ENCODE assay signal across 16 mouse cellular contexts in the genomic region with DNA sequence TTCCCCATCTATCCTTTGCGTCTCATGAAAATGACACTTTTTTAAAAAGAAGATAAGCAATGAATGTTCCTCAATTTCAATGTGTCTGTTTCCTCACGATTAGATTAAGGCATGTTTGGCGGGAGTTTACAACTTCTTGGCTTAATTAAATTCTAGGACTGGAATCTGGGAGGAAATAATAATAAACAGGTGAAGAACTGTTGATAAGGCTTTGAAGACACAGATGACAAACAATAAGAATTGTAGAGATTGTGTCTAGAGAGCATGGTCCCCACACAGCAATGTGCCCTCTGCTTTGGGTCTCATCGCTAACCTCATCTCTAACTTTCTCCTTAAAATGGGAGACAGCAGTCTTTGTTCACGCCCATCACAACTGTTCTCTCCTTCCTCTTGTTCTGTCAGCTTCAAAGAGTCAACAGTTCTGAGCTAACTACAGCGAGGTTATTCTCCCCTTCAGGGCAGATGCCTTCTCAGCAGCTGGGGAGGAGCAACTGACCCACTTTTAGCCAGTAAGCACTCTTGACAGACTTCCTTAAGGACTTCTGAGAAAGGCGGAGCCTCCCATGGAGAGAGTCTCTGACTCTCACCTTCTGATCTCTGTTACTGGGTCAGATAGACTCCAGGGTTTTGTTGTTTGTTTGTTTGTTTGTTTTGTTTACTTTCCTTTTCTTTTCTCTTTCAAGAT. TPM values are rescaled to one million over a fixed set of nuclear protein-coding genes. Genes with fewer than 3 reads are reported as not detected.
DNase-seq lines count a peak whose midpoint lies in the region; ATAC-seq lines count a peak whose summit lies in the region.
"Had no signal": no experiment of that assay in that cellular context is flagged by ENCODE, and none has a peak within 500 bp of the region (broad histone marks: within the 10 kb centered on the region; RNA-seq: fewer than 3 reads in every experiment).

No protein-coding gene starts in this region.

- no peak overlapping the region for H3K27ac ChIP-seq in lung, embryonic 16.5 days (ENCODE audit: low read length)
- peak overlapping the region; percentile 49 for H3K27ac ChIP-seq in liver, embryonic 16.5 days (ENCODE audit: low read length)
- H3K27ac ChIP-seq in kidney, embryonic 15.5 days = no peak overlapping the region
- H3K27ac ChIP-seq: embryonic facial prominence, embryonic 15.5 days; forebrain, embryonic 15.5 days had no signal

- DNase-seq in lung, postnatal 25 days (ENCODE audit: low spot score) = no peak
- peak; percentile 70 for DNase-seq in thymus, postnatal 14 days
- DNase-seq in gastrocnemius, postnatal 25 days = no peak
- DNase-seq in spleen, postnatal 10 days (ENCODE audit: low spot score in 2 of 2) = no peak
- DNase-seq: adrenal gland, postnatal 25 days; cerebellum, adult 11-12 months; gastrocnemius, postnatal 36 days; kidney, postnatal 25 days; right cerebral cortex, postnatal 14 days had no signal

- H3K4me1 ChIP-seq in lung, embryonic 16.5 days (replicated peaks; ENCODE audit: control insufficient read depth, insufficient read depth, low read length) = no peaks in the 10 kb centered on the region; the same call in 1 of the 2 replicates
- H3K4me1 ChIP-seq in liver, embryonic 16.5 days (ENCODE audit: control insufficient read depth, low read depth, low read length) = peaks cover 9% of the 10 kb centered on the region
- H3K4me1 ChIP-seq in kidney, embryonic 15.5 days = 0 out of 2 replicates have a peak, but pooled peaks cover 3% of the 10 kb centered on the region
- H3K4me1 ChIP-seq: embryonic facial prominence, embryonic 15.5 days; forebrain, embryonic 15.5 days had no signal

- no peak overlapping the region for H3K4me2 ChIP-seq in lung, embryonic 16.5 days (ENCODE audit: low read depth, low read length)
- peak overlapping the region; percentile 15; the same call in 1 of the 2 replicates for H3K4me2 ChIP-seq in liver, embryonic 16.5 days (ENCODE audit: low read depth, low read length)
- no peak overlapping the region for H3K4me2 ChIP-seq in kidney, embryonic 15.5 days
- H3K4me2 ChIP-seq: embryonic facial prominence, embryonic 15.5 days; forebrain, embryonic 15.5 days had no signal

- H3K9me3 ChIP-seq in lung, embryonic 16.5 days (ENCODE audit: control insufficient read depth, low read length) = no peaks in the 10 kb centered on the region
- H3K9me3 ChIP-seq in liver, embryonic 16.5 days (replicated peaks; ENCODE audit: control insufficient read depth, low read length) = no peaks in the 10 kb centered on the region
- no peaks in the 10 kb centered on the region for H3K9me3 ChIP-seq in kidney, embryonic 15.5 days (replicated peaks)
- H3K9me3 ChIP-seq: embryonic facial prominence, embryonic 15.5 days; forebrain, embryonic 15.5 days had no signal

- no peak overlapping the region for H3K9ac ChIP-seq in lung, embryonic 16.5 days (ENCODE audit: low read length)
- H3K9ac ChIP-seq in liver, embryonic 16.5 days (ENCODE audit: low read depth, low read length) = no peak overlapping the region; the same call in 1 of the 2 replicates
- no peak overlapping the region for H3K9ac ChIP-seq in kidney, embryonic 15.5 days
- H3K9ac ChIP-seq: embryonic facial prominence, embryonic 15.5 days; forebrain, embryonic 15.5 days had no signal

- no peaks in the 10 kb centered on the region for H3K27me3 ChIP-seq in lung, embryonic 16.5 days (ENCODE audit: control insufficient read depth, insufficient read depth, low read depth, low read length)
- H3K27me3 ChIP-seq in liver, embryonic 16.5 days (ENCODE audit: control insufficient read depth, insufficient read depth, low read depth, low read length) = no peaks in the 10 kb centered on the region
- H3K27me3 ChIP-seq in kidney, embryonic 15.5 days = 0 out of 2 replicates have a peak, but pooled peaks cover 4% of the 10 kb centered on the region
- H3K27me3 ChIP-seq: embryonic facial prominence, embryonic 15.5 days; forebrain, embryonic 15.5 days had no signal

- H3K4me3 ChIP-seq in lung, embryonic 16.5 days (ENCODE audit: low read length) = no peak overlapping the region
- H3K4me3 ChIP-seq in liver, embryonic 16.5 days (ENCODE audit: low read depth, low read length) = no peak overlapping the region
- H3K4me3 ChIP-seq in kidney, embryonic 15.5 days (replicated peaks) = no peak overlapping the region
- H3K4me3 ChIP-seq: embryonic facial prominence, embryonic 15.5 days; forebrain, embryonic 15.5 days had no signal

- 0 out of 2 replicates have a peak, but pooled peaks have one; percentile 20 for ATAC-seq in lung, embryonic 16.5 days (ENCODE audit: low read depth)
- ATAC-seq in common myeloid progenitor, adult 5-6 weeks (replicated peaks; ENCODE audit: low read depth, poor library complexity, severe bottlenecking) = peak; percentile 72
- peak; percentile 66 for ATAC-seq in liver, embryonic 16.5 days (ENCODE audit: low read depth)
- no peak for ATAC-seq in kidney, embryonic 15.5 days (replicated peaks; ENCODE audit: low FRiP score)
- ATAC-seq: forebrain, embryonic 15.5 days; intestine, embryonic 16.5 days had no signal

- H3K36me3 ChIP-seq in lung, embryonic 16.5 days (ENCODE audit: control insufficient read depth, insufficient read depth, low read length) = no peaks in the 10 kb centered on the region
- no peaks in the 10 kb centered on the region for H3K36me3 ChIP-seq in liver, embryonic 16.5 days (ENCODE audit: control insufficient read depth, insufficient read depth)
- no peaks in the 10 kb centered on the region for H3K36me3 ChIP-seq in kidney, embryonic 15.5 days
- H3K36me3 ChIP-seq: embryonic facial prominence, embryonic 15.5 days; forebrain, embryonic 15.5 days had no signal

- whole genome bisulfite sequencing in lung, embryonic 16.5 days = 53% methylated on average over 7 of the region's 7 CpGs
- 17% methylated on average over 7 of the region's 7 CpGs for WGBS in liver, embryonic 16.5 days (ENCODE audit: insufficient replicate concordance)
- 72% methylated on average over 7 of the region's 7 CpGs for WGBS in kidney, embryonic 15.5 days

RNA-seq across cellular contexts. Expression of gene Dock8, which starts 9.1 kb away (rescaled TPM):
- 3.9 and 5.0 TPM in 2 replicates for polyA plus RNA-seq in lung, embryonic 16.5 days (2015; fragmentation: Nextera tagmentation; extraction: Ambion mirVana)
- 62.0 and 73.1 TPM in 2 replicates for total RNA-seq in common myeloid progenitor, adult 5-6 weeks (2017)
- 6.2 and 8.4 TPM in 2 replicates for polyA plus RNA-seq in liver, embryonic 16.5 days (2015; fragmentation: Nextera tagmentation; extraction: Ambion mirVana)
- 1 to 10 TPM; 2.5 to 2.6 TPM for total RNA-seq in gastrocnemius, postnatal 25 days (2021)
- polyA plus RNA-seq in kidney, embryonic 15.5 days (2015; fragmentation: Nextera tagmentation; extraction: Ambion mirVana) = 3.7 and 4.2 TPM in 2 replicates

RNA-seq across cellular contexts. Expression of gene Cbwd1, which starts 28.9 kb away (rescaled TPM):
- polyA plus RNA-seq in lung, embryonic 16.5 days (2015; fragmentation: Nextera tagmentation; extraction: Ambion mirVana) = 19.7 and 21.4 TPM in 2 replicates
- 28.7 and 37.4 TPM in 2 replicates for total RNA-seq in common myeloid progenitor, adult 5-6 weeks (2017)
- 6.8 and 8.3 TPM in 2 replicates for polyA plus RNA-seq in liver, embryonic 16.5 days (2015; fragmentation: Nextera tagmentation; extraction: Ambion mirVana)
- total RNA-seq in gastrocnemius, postnatal 25 days (2021) = 10 to 100 TPM; 13.6 to 15.2 TPM
- polyA plus RNA-seq in kidney, embryonic 15.5 days (2015; fragmentation: Nextera tagmentation; extraction: Ambion mirVana) = 21.8 and 24.5 TPM in 2 replicates
